Mouse (Mus musculus) erythroblast, adult 5-6 weeks (primary cell): ENCODE data around the gene Bsg. TPM values are rescaled to one million over a fixed set of nuclear protein-coding genes. Genes with fewer than 3 reads are reported as not detected.

Source experiments
- ATAC-seq: replicated peaks from 2 replicates; pipeline ENCODE4 v1.8.0; 2016; ENCODE audit warnings: moderate number of reproducible peaks, mild to moderate bottlenecking, moderate TSS enrichment, inconsistent platforms; ENCODE audit not compliant: poor library complexity, low FRiP score, severe bottlenecking
- total RNA-seq, 2 experiments: library from RNA; stranded (forward) in 1 of 2; stranded (reverse) in 1 of 2; fragments of 150-400 nt in 1 of 2; fragments of 200-764, 138-1000 nt in 1 of 2; gene quantifications; 2 replicates each; pipeline versions ENCODE4 v1.2.3 to v1.2.4; 2015 to 2017; ENCODE audit warnings: low replicate concordance in 2 of 2

Gene Bsg
- total RNA-seq, 2 experiments from 2014 or later, result 805 to 913 TPM

DNA sequence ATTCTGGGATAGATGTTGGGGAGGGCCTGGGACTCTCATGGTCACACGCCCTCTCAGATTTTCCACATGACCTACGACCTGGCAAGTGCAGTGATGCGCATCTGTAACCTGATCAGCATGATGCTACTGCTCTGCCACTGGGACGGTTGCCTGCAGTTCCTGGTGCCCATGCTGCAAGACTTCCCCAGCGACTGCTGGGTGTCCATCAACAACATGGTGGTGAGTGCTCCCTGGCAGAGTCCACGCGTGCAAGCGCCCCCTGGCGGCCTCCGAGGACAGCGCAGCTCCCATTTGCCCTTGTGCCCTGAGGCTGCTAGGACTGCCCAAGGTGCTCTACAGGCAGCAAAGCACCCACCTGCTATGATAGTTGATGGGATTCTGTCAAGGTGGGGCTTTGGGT, 21.8 kb downstream of the Bsg start:
- ATAC-seq, result peak; percentile 82

DNA sequence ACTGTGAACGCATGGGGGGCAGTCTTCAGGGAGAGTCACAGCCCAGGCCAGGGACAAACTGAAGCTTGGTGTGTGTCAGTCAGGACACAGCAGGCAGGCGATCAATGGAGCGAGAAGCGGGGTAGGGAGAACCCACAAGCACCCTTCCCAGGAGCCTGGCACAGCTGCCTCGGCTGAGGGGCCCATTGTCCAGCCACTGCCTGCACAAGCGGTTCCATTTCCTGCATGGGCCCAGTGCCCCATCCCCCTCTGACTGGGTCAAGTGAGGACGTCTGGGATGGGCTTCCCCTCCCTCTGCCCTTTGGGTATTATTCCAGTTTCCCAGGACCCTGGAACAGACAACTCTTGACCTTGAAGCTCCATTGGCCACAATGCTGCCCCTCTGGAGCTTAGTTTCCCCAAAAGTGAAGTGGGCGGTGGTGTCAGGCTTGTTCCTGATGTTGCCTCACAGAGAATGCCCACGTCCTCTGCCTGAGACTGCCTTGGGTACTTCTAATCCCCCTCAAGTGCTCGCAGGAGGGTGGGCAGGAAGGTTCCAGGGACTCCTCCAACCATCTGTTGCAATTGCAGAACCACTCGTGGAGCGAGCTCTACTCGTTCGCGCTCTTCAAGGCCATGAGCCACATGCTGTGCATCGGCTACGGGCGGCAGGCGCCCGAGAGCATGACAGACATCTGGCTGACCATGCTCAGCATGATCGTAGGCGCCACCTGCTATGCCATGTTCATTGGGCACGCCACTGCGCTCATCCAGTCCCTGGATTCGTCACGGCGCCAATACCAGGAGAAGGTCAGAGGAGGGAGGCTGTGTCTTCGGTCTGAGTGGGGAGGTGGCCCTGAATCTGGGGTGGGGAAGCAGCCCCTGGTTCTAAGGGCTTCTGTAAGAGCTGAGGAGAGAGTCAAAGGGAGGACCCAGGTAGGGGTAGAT, 24.3 kb downstream of the Bsg start:
- no peak for ATAC-seq

DNA sequence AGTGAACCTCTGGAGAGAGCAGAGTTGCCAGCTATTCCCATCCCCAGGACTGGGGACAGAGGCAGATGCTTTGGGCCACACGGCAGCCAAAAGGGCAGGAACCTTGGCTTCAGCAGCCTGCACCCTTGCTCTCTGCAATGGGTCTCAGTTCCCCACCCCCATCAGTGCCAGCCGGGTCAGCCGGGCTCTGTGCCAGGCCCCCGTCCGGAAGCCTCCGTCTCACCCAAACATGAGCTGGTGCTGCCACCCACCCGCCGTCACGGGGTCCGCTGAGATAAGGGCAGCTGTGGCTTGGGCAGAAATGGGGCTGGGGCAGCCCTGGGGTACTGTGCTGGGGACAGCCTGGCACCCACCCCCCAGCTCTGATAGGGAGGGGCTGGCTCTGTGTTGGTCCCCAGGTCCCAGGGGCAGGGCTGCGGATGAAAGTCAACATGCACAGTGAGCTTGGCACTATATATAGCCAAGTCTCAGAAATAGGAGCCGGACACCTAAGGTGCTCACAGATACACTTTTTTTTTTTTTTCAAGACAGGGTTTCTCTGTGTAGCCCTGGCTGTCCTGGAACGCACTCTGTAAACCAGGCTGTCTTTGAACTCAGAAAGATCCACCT, 25.2 kb downstream of the Bsg start:
- no peak for ATAC-seq

DNA sequence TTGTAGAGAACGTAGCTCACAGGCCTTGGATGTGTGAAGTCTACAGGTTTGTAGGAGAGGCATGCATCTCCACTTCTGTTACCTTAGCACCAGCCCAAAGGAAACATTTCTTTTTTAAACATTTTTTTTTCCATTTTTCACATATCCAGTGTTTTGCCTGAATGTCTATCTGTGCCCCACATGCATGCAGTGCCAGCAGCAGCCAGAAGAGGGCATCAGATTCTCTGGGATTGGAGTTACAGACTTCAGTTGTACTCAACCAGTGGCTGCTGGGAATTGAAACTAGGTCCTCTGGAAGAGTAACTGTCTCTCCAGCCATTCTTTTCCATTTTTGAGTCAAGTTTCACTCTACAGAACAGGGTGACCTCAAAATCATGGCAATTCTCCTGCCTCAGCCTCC, 28.2 kb downstream of the Bsg start:
- 0 out of 2 replicates have a peak, but pooled peaks have one; percentile 45 for ATAC-seq

DNA sequence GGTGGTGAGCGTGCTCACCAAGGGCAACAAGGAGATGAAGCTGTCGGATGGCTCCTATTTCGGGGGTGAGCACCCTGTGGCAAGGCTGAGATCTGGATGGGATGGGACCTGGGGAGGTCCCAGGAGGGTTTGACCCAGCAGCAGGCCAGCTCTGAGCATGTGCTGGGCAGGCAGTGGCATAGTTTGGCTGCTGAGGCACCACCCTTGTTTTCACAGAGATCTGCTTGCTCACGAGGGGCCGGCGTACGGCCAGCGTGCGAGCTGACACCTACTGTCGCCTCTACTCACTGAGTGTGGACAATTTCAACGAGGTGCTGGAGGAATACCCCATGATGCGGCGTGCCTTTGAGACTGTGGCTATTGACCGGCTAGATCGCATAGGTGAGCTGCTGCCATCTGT, 29.6 kb downstream of the Bsg start:
- ATAC-seq, result no peak

DNA sequence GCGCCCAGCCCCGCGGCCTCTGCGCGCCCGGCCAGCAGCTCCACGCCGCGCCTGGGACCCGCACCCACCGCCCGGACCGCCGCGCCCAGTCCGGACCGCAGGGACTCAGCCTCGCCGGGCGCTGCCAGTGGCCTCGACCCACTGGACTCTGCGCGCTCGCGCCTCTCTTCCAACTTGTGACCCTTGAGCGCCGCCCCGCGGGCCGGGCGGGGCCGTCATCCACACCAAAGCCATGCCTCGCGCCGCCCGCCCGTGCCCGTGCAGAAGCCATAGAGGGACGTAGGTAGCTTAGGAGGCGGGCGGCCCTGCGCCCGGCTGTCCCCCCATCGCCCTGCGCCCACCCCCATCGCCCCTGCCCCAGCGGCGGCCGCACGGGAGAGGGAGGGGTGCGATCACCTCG, 31.1 kb downstream of the Bsg start:
- ATAC-seq, result no peak

DNA sequence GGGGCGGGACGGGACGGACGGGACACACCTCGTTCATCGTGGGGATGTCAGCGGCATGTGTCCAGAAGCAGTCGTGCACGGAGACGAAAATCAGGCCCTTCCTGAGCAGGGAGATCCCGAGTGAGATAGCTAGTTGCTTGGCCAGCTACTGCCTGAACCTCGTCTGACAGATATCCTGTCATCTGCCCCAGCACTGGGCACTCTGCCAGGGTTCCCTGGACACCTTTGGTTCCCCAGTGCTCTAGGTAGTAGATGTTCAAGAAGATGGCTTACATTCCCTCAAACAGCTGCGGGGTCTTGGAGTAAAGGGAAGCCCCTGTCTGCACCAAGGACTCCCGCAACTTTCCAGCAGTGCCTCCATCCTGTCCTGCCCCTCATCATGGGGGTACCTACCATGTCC, 32.4 kb downstream of the Bsg start:
- ATAC-seq, result no peak

DNA sequence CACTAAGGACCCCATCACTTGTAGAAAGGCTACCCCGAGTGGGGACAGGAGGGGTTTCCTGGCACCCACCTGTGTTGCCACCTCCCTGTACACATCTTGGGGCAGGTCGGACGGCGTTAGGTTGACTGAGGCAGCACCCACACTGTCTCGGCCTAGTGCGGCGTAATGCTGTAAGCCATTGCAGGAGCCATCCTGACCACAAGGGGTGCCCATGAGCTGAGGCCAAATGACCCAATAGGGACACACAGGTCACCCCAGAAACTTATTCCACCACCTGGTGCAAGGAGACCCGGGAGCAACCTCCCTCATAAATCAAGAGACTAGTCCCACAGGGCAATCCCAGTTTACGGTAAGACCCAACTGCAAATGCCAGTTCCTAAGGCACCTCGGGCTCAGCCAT, 34.0 kb downstream of the Bsg start:
- ATAC-seq, result peak; percentile 64

DNA sequence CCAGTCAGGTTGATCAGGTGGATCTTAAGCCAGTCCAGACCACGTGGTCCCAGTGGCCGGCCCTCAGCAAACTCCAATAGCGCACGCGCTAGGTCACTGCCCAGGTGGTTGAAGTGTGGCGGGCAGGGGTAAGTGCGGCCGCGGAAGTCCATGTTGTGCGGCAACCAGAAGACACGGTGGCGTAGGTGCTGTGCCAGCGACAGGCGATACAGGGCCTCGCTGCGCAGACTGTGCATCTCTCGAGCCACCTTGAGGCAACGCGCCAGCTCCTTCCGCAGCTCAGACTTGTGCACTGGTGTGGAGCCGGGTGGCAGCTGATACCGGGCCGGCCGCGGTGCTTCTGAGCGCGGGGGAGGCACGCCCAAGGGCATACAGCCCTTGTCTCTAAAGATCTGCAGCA, 34.9 kb downstream of the Bsg start:
- no peak for ATAC-seq

DNA sequence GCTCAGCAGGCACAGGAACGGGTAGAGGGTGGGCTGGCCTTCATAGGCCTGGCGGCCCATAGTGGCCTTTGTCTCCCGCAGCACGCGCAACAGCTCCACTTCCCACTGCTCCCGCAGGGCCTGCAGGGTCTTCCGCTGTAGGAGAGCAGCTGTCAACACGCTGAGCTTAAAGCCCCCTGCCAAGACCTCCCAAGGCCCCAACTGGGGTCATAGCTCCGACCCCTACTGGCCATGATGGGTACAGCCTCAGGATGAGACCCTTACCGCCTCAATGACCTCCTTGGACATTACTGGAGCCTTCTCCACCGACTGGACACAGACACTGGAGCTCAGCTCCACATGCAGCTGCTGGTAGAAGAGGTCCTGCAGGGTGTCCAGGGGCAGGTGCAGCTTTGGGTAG, 36.6 kb downstream of the Bsg start:
- no peak for ATAC-seq

DNA sequence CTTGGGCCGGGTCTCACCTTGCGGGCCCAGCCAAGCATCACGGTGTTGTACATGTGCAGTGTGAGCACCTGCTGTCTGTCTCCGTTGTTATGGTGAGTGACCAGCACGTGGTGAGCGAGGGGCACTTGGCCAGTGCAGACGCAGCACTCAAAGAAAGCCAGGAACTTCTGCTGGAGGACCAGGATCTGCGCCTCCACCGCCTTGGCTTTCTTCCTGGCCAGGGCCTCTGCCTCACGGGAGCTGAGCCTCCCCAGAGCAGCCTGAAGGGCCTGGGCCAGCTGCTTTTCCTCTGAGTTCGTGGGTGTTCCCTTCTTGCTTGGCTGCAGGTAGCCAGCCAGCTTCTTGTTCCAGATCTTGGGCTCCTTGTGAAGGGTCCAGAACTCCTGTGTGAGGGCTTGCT, 38.9 kb downstream of the Bsg start:
- no peak for ATAC-seq

DNA sequence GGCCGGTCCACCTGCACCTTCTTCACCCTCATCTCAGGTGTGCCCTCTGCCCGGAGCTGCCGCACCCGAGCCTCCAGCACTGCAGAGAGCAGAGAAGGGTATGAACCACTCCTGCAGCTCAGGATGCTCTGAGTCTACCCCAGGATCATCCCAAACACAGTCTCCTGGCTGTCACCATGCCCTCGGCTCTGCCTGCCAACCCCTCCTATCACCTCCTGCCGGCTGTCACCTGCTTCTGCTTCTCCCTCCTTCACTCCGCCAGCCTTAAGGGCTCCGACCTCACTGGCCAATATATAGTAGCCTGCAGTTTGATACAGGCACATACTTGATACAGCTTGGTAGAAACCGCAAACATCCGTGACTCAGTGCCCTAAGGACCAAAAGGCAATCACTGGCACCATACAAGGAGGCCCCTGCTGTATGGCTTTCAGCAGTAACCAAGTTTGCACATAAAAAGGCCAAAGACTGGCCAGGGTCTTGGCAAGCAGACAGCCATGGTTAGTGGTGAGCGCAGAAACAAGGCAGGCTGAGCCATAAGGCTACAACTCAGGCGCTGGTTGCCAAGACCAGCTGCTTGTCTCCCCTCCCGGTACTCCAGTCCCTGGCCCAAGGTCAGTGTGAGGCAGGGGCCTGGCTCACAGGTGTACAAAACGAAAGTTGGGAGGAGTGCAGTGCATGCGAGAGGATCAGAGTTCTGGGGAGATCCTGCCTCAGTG, 39.5 kb downstream of the Bsg start:
- no peak for ATAC-seq

DNA sequence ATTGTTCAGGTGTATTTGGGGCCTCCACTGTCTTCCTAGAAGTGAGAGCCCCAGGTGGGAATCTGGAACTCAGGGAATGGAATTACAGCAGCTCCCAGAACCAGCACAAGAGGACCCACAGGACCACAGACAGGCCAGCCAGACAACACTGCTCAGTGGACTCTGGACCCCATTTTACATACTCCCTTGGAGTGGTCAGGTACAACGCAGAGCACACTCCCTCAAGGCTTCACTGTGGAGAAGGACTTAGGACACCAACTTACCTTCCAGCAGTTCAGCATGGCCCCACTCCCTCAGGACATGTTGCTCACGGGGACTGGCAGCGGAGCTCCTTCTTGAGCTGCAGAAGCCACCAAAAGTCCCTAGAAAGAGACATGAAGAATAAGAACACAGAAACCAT, 41.1 kb downstream of the Bsg start:
- no peak for ATAC-seq

DNA sequence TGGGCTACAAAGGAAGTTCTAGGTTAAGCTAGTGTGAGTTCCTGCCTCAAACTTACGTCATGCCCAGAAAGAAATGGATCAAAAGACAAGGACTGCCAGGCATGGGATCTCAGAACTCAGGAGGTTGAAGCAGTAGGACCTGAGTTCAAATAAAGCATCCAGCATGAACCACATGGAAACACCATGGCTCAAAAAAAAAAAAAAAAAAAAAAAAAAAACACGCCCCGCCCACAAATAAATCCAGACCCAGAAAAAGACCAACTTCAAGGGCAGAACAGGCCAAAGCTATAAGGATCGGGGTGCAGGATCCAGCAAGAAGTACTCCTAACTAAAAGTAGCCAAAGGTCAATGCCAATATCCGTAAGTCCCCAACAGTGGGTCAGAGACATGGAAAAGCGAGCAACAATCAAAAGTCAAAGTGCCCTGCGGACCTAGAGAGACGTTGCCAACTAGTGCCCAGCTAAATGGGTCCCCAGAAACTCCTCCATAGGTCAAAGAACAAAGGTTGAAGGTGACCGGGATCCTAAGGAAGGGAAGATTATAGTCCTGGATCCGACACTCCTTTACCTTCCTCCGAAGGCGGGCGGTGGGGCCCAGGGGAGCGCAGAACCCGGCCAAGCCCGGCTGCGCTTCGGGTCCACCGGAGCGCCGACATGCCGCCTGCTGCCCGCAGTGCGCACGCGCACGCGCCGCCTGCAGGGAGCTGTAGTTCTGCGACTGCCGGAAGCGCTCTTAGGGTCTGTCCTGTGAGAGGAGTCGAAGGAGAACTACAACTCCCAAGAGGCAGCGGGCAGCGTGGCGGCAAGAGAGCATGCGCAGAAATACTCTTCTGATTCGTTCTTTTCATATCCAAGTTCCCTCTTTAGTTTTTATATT, 41.8 kb downstream of the Bsg start, which contains the start of gene Polrmt:
Gene Polrmt (minus strand): TSS at position 684 of the 876 bp plus-strand sequence.
- ATAC-seq, result peak; percentile 97

DNA sequence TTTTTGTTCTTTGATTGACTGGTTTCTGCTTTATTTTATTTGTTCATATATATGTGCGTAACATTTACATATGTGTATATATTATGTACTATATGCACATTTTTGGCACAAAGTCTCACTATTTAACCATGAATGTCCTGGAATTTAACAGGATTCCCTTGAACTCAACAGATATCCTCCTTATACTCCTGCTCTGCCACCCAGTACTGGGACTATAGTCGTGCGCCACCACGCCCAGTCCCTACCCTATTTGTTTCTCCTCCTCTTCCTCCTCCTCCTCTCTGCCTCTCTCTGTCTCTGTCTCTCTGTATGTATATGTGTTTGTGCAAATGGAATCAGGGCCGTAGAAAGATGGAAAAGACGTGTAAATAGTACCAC, 42.5 kb downstream of the Bsg start:
- ATAC-seq, result peak; percentile 65

DNA sequence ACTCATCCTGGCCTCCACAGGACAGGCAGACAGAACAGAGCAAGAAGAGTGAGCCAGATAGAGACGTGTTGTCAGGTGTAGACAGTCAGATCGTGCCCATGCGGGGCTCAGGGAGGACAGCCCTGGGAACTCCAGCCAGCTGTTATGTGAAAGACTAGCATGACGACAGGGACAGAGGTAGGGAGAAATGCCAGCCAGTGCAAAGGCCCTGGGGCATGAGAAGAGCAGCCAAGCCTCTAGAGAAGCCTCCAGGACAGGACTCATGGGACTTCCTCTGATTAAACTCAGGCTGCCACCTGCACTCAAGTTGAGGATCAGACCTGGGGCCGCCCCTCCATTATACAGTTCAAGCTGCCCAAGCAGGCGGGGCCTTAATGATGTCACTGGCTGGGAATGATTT, 44.2 kb downstream of the Bsg start:
- ATAC-seq, result no peak

DNA sequence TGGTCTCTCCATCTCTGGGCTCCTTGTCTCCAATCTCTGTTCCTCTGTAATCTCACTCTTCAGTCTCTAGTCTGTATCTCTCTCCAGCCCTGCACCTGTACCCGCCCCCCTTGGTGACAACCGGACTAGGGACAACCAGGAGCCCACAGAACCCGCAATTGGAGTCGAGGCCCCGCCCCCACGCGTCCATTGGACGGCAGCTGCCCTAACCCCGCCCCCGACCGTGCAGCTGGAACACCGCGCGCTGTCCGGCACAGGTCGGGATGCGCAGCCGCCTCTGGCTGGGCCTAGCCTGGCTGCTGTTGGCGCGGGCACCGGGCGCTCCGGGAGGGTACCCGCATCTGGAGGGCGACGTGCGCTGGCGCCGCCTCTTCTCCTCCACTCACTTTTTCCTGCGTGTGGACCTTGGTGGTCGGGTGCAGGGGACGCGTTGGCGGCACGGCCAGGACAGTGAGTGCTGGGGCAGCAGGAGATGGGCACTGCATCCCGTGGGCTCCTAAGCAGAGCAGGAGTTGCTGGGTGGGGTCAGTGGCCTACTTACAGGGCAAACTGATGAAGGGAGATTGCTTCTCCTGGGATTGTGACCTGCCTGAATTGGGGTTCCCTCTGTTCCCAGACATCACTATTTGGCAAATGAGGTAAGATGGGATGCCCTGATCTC, 50.7 kb downstream of the Bsg start, which contains the start of gene Fgf22:
Gene Fgf22 (plus strand): TSS at position 221 of the 661 bp plus-strand sequence.
- peak; percentile 76 for ATAC-seq

DNA sequence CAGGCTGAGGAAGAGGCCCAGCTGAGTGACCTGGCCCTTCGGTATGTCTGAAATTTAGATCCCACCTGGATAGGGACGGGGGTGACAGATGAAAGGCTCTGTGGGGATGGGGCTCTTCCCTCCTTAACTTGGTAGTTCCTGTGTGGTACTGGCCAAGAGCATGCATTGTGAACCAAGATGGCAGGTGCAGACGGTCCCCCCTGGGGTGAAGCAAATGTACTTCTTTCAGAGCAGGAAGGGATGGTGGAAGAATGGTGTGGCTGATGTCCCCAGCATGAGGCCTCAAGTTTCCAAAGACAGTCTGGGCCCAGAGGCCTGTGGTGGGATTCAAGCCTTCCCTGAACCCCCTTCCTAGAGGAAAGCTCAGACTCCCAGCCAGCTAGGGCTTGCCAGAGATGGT, 51.6 kb downstream of the Bsg start:
- ATAC-seq, result no peak

DNA sequence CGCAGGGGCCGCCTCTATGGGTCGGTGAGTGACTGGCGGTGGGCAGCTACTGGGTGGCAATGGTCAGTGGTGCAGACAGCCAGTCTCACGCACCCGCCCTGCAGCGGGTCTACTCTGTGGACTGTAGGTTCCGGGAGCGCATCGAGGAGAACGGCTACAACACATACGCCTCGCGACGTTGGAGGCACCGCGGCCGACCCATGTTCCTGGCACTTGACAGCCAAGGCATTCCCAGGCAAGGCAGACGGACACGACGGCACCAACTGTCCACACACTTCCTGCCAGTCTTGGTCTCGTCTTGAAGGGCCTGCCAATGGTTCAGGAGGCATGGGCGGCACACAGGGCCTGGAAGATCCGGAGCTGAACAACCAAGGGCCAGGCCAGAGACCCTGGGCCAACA, 52.4 kb downstream of the Bsg start:
- ATAC-seq, result no peak
